Mouse (Mus musculus) midbrain, embryonic 11.5 days (tissue): ENCODE data around the gene Vmn1r18. TPM values are rescaled to one million over a fixed set of nuclear protein-coding genes. Genes with fewer than 3 reads are reported as not detected.

Source experiments
- polyA plus RNA-seq: library from polyadenylated mRNA; unstranded; fragments of >200 nt; fragmentation: Nextera tagmentation; extraction: Ambion mirVana; gene quantifications from 2 replicates; pipeline ENCODE4 v1.2.1, GENCODE M21; 2014

Vmn1r18 gene
- polyA plus RNA-seq, 1 experiment from 2014 or later = not detected

Other genes with a start within 250 kb of the Vmn1r18 start
- gene Vmn1r12, start 238.9 kb downstream of the Vmn1r18 start, polyA plus RNA-seq = not detected in 2 replicates
- not detected in 2 replicates for gene Vmn1r13, start 192.5 kb downstream of the Vmn1r18 start, polyA plus RNA-seq
- gene Vmn1r14, start 164.1 kb downstream of the Vmn1r18 start, polyA plus RNA-seq = not detected in 2 replicates
- not detected in 2 replicates for gene Vmn1r15, start 137.8 kb downstream of the Vmn1r18 start, polyA plus RNA-seq
- gene Vmn1r16, start 66.3 kb downstream of the Vmn1r18 start, polyA plus RNA-seq = not detected in 2 replicates
- gene Vmn1r17, start 32.1 kb downstream of the Vmn1r18 start, polyA plus RNA-seq = not detected in 2 replicates
- gene Vmn1r19, start 8.0 kb upstream of the Vmn1r18 start, polyA plus RNA-seq = not detected in 2 replicates
- not detected in 2 replicates for gene Vmn1r20, start 33.1 kb upstream of the Vmn1r18 start, polyA plus RNA-seq
- gene Ppm1k, start 139.7 kb upstream of the Vmn1r18 start, polyA plus RNA-seq = 5.6 and 5.7 TPM in 2 replicates
- 2.3 and 3.2 TPM in 2 replicates for gene Herc6, start 185.2 kb upstream of the Vmn1r18 start, polyA plus RNA-seq